Mouse (Mus musculus) left cerebral cortex, adult 8-10 months (tissue): ENCODE measurements around the gene Ddx19a. TPM values are rescaled to one million over a fixed set of nuclear protein-coding genes. Genes with fewer than 3 reads are reported as not detected.
"Not testable (repeated sequence)": the region's sequence is repeated elsewhere in the genome, so short reads cannot be mapped to it uniquely, and the experiment has no call there.

ENCODE experiments used
- DNase-seq, 2 experiments: peaks; one replicate each; pipeline ENCODE4 v3.0.0; 2022; ENCODE audit warnings: low spot score in 2 of 2
- microRNA-seq, 2 experiments: library from miRNA; unstranded; fragments of <30 nt; microRNA quantifications; one replicate each; pipeline ENCODE4 v1.2.0; 2022
- total RNA-seq, 4 experiments: library from RNA; stranded (reverse); gene quantifications; 2 replicates each; pipeline ENCODE4 v1.2.4; 2022

Ddx19a gene
- total RNA-seq, 4 experiments from 2014 or later: 24.6 to 27.5 (median 26.4) TPM

DNA sequence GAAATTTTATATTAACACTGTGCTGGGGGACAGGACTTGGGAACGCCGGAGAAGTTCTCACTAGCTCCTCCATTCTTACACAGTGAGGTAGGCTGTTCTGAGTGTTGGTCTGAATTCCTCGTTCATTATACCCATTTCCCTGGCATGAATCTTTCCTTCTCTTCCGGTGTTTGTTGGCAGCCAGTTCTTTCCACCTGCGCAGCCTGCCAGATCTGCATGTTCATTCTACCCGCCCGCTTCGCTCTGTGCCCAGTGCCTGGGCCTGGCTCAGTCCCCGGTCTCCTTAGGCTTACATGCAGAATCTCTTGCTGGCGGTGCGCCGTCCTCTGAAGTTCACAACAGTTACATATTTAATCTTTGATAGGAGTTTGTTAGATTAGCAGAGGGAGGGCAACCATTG, 61.4 kb downstream of the Ddx19a start:
- peak in 1 of 2 experiments; percentile 56 for DNase-seq

GRCm38 (mm10) chr8:110933272-110933671, 64.3 kb downstream of the Ddx19a start:
- DNase-seq: no peak

DNA sequence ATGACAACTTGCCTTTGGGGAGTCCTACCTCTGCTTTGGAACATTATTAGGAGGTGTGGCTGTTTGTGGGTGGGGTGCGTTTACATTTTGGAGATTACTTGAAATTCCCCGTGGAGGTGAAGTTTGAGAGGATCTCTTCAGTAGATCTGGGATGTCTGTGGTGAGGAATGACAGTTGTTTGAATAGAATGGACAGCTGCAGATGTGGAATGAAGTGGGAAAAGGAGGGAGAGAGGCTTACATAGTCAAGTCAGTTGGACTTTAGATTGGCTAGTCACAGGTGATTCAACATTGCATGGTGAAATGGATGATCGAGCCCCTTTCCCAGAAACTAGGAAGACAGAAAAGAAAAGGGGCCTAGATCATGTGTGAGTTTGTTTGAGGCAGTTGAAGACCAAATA, 65.2 kb downstream of the Ddx19a start:
- DNase-seq: no peak

- DNase-seq: no peak
Measured at GRCm38 (mm10) chr8:110931176-110931939, 66.2 kb downstream of the Ddx19a start.

- DNase-seq: not testable (repeated sequence)
Measured at GRCm38 (mm10) chr8:110929672-110930071, 67.9 kb downstream of the Ddx19a start.

DNA sequence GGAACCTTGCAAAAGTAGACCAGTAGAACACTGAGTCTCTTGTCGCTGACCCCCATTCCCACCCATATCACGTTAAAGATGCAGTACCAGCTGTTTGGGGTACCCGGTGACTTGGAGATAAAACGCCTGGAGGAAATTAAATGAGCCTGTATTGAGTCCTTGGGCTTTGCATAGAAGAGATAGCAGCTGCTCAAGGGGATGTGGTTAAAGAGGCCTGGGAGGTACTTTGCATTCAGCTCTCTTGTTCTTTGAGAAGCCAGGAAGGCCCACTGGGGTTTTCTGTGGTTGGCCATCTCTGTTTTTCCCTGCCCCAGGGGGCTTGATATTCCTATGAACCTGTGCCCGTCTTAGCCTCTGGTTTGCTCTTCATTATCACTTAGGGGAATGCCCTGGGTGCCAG, 68.5 kb downstream of the Ddx19a start:
- DNase-seq: no peak

- no peak for DNase-seq
Measured at GRCm38 (mm10) chr8:110928435-110928834, 69.2 kb downstream of the Ddx19a start.

DNA sequence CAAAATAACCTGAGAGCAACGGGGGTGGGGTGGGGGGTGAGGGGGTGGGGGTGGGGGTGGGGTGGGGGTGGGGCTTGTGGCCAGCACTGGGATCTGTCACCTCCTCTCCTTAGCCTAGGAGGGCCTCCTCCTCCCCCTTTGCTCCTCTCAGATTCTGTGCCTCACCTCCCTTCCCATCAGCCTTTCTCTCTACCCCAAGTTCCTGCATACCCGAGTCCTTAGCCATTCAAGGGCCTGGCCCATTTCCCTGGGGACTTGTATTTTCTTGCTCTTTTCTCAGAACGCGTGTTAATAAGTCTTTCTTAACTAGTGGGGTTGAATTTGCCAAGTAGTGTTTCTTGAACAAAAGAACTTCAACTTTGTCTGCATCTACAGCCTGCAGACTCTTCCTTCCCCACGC, 70.9 kb downstream of the Ddx19a start:
- DNase-seq: no peak

- no peak for DNase-seq
Measured at GRCm38 (mm10) chr8:110925691-110926140, 71.9 kb downstream of the Ddx19a start.

Small RNAs within 50 kb of the gene (microRNA-seq; reads per million reads assigned to microRNA genes)
- 0 reads per million in 2 experiments for gene Gm24103
- 0 to 0.22 reads per million in 2 experiments for gene Mir3473d

Other genes with a start within 250 kb of the Ddx19a start
- 10 to 100 TPM; 80.4 to 88.7 (median 81.2) TPM for gene Il34, start 191.9 kb downstream of the Ddx19a start, total RNA-seq
- gene Cog4, start 151.2 kb downstream of the Ddx19a start, total RNA-seq: 10 to 100 TPM; 50.2 to 56.8 (median 54.5) TPM
- gene Sf3b3, start 151.0 kb downstream of the Ddx19a start, total RNA-seq: 10 to 100 TPM; 58.6 to 66.2 (median 60.5) TPM
- gene Fuk, start 95.3 kb downstream of the Ddx19a start, total RNA-seq: 10 to 100 TPM; 16.7 to 20.2 (median 19.4) TPM
- gene St3gal2, start 77.9 kb downstream of the Ddx19a start, total RNA-seq: 10 to 100 TPM; 87.8 to 95.6 (median 94.6) TPM
- gene Ddx19b, start 34.0 kb upstream of the Ddx19a start, total RNA-seq: 10 to 100 TPM; 17.9 to 20.5 (median 18.9) TPM
- 100 to 1,000 TPM in 1 of 4 experiments, 10 to 100 TPM in 3; 82.5 to 110 (median 95.8) TPM for gene Aars, start 35.3 kb upstream of the Ddx19a start, total RNA-seq
- gene Exosc6, start 58.5 kb upstream of the Ddx19a start, total RNA-seq: not detected
- gene Clec18a, start 94.6 kb upstream of the Ddx19a start, total RNA-seq: 1 to 10 TPM; 2.3 to 4.0 (median 3.3) TPM
- gene Pdpr, start 96.8 kb upstream of the Ddx19a start, total RNA-seq: 10 to 100 TPM; 29.0 to 36.5 (median 31.5) TPM